Mouse (Mus musculus): ENCODE measurements around the gene Timm8a2.

DNA sequence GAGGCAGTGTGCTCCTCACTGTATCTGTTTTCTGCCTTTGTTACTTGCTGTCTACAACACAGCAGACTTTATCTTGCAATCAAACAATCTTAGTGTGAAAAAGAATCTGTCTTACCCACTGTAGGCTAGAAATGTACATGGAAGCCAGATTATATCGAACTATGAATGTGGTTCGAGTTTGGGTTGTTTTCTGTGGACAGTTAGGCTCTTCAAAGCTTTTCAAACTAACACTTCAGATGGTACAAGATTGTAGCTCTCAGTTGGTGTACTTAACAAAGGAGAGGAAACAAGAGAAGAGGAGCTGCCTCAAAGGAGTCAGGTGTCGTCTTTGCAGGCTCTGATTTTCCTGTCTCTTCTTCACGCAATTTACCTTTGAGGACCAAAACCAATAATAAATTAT, 46.8 kb upstream of the Timm8a2 start:
- TF ChIP-seq EP300 (IDR thresholded peaks at IDR 0.05; ENCODE audit: low read depth) (no peak), CTCF (IDR thresholded peaks at IDR 0.05; ENCODE audit: low read depth) (no peak)

Measured in liver, embryonic 14.5 days (tissue).